20 mouse cellular contexts compared by ENCODE assay signal in the genomic region with DNA sequence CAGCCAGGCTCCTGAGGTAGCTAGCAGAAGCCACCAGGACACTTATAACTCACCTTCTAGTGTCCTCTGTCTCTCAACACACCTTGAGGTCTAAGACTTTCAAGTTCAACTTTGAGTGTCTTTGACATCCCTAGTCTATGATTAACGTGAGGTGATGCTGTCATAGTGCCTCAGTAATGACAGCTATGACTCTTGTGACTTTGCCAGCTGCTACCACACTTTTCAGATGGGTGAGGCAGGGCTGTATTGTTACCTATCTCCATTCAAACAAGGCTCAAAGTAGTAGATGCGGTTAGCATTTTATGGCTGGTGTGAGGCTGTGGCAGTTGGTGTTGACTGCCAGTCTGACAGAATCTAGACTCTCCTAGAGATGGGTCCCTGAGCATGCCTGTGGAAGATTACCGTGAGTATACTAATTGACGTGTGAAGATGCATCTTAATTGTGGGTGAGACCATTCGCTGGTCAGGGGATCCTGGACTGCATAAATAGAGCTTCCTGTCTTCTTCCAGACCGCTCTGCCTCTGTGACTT. TPM values are rescaled to one million over a fixed set of nuclear protein-coding genes. Genes with fewer than 3 reads are reported as not detected.
DNase-seq lines count a peak whose midpoint lies in the region; ATAC-seq lines count a peak whose summit lies in the region.
"Had no signal": no experiment of that assay in that cellular context is flagged by ENCODE, and none has a peak within 500 bp of the region (broad histone marks: within the 10 kb centered on the region; RNA-seq: fewer than 3 reads in every experiment).

No protein-coding gene starts in this region.

- H3K9me3 ChIP-seq in neural tube, embryonic 13.5 days: no peaks in the 10 kb centered on the region
- H3K9me3 ChIP-seq: G1E; heart, embryonic 13.5 days; midbrain, embryonic 10.5 days had no signal

- H3K27me3 ChIP-seq in neural tube, embryonic 13.5 days: no peaks in the 10 kb centered on the region
- H3K27me3 ChIP-seq: heart, embryonic 13.5 days had no signal

- H3K27ac ChIP-seq in neural tube, embryonic 13.5 days (replicated peaks): 0 out of 2 replicates have a peak overlapping the region, but pooled peaks have one; percentile 11
- H3K27ac ChIP-seq: gastrocnemius, adult 2 months; heart, embryonic 13.5 days had no signal

- H3K36me3 ChIP-seq in neural tube, embryonic 13.5 days: no peaks in the 10 kb centered on the region
- H3K36me3 ChIP-seq: G1E; heart, embryonic 13.5 days; midbrain, embryonic 10.5 days had no signal

- WGBS in neural tube, embryonic 13.5 days: 74% methylated on average over 6 of the region's 6 CpGs

- no peak overlapping the region for H3K9ac ChIP-seq in neural tube, embryonic 13.5 days

- no peak for DNase-seq in neural tube, embryonic 10.5 days (ENCODE audit: extremely low spot score, low spot score)
- DNase-seq in CD4-positive, CD25-positive, alpha-beta regulatory T cell, adult 2 months (ENCODE audit: low read depth, low spot score): peak; percentile 51
- DNase-seq in T-cell, adult 2 months (ENCODE audit: low spot score): peak; percentile 40
- peak; percentile 66 for DNase-seq in naive thymus-derived CD4-positive, alpha-beta T cell, adult 2 months (ENCODE audit: low read depth)
- no peak for DNase-seq in layer of hippocampus, adult 11-12 months (ENCODE audit: low spot score)
- DNase-seq in embryo, embryonic 10.5 days (ENCODE audit: low spot score): no peak
- DNase-seq: adrenal gland, postnatal 36 days; cerebellum, adult 18-20 months; cerebellum, postnatal 25 days; gastrocnemius, adult 2 months; kidney, adult 18-20 months; kidney, postnatal 14 days; lung, adult 2 months; right cerebral cortex, postnatal 25 days had no signal

- H3K4me1 ChIP-seq in neural tube, embryonic 13.5 days (replicated peaks): peaks cover 30% of the 10 kb centered on the region

- H3K4me2 ChIP-seq in neural tube, embryonic 13.5 days: no peak overlapping the region
- H3K4me2 ChIP-seq: heart, embryonic 13.5 days; liver, embryonic 11.5 days had no signal

- H3K4me3 ChIP-seq in neural tube, embryonic 13.5 days: no peak overlapping the region
- H3K4me3 ChIP-seq: heart, embryonic 13.5 days; midbrain, embryonic 10.5 days had no signal

- ATAC-seq in neural tube, embryonic 13.5 days (ENCODE audit: low read depth): no peak
- ATAC-seq: hindbrain, embryonic 16.5 days had no signal

RNA-seq across cellular contexts. Expression of gene Cstad, which starts 30.5 kb away (rescaled TPM):
- 0.39 and 0.98 TPM in 2 replicates for polyA plus RNA-seq in neural tube, embryonic 13.5 days (2015; fragmentation: Nextera tagmentation; extraction: Ambion mirVana)
- polyA plus RNA-seq: G1E; liver, embryonic 11.5 days had no signal

Comparison
In these comparisons a context has a peak if more than half of its experiments do, and no peak if none do; other contexts are left out.
1. DNase-seq: peak in CD4-positive, CD25-positive, alpha-beta regulatory T cell, adult 2 months (single experiment), T-cell, adult 2 months (single experiment) and naive thymus-derived CD4-positive, alpha-beta T cell, adult 2 months (single experiment); none in neural tube, embryonic 10.5 days (single experiment), layer of hippocampus, adult 11-12 months (single experiment) and embryo, embryonic 10.5 days (single experiment).